Mouse (Mus musculus): ENCODE data around the gene Banf2.

DNA sequence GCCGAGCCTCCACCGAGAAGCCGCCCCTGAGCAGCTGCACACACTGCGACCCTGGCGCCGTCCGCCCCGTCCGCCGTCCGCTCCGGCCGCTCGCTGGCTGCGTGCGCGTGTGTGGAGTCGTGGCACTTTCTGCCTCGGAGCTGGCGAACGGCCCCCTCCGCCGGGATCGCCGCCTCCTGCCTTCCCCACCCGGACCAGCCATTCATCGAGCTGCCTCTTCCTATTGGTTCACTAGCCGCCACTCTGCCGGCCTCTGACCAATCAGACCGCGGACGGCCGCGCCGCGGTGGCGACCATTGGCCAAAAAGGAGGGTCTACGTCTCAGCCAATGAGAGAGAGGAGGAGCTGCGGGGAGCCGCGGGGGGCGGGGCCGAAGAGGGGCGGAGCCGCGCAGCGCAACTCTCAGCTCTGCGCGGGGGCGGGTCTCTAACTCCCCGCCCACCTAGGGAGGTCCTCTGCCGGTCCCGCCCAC lies 21.7 kb upstream of the Banf2 start, which contains the start of gene Rrbp1:
- TF ChIP-seq CTCF (IDR thresholded peaks at IDR 0.05; ENCODE audit: borderline replicate concordance, insufficient read depth, low read depth, low read length) (no peak), POLR2A (IDR thresholded peaks at IDR 0.05; ENCODE audit: borderline replicate concordance, insufficient read depth, low read length) (peak; percentile 66)
